Mouse (Mus musculus): ENCODE results near the gene Tjap1. TPM values are rescaled to one million over a fixed set of nuclear protein-coding genes. Genes with fewer than 3 reads are reported as not detected.

The Tjap1 gene
- polyA plus RNA-seq, 1 experiment from 2014 or later: 61.2 TPM

- no peak for DNase-seq (ENCODE audit: low spot score)
- Histone ChIP-seq H3K9me3 (replicated peaks) (no peaks in the 10 kb centered on the region), H3K4me3 (no peak overlapping the region), H3K36me3 (peaks cover 98% of the 10 kb centered on the region), H3K27me3 (ENCODE audit: low read depth, poor library complexity, severe bottlenecking) (no peaks in the 10 kb centered on the region), H3K4me1 (peaks cover 8% of the 10 kb centered on the region), H3K27ac (no peak overlapping the region)
- WGBS: 91% methylated on average over 13 of the region's 13 CpGs
These were observed 40.6 kb downstream of the Tjap1 start for GRCm38 (mm10) chr17:46242274-46242673.

DNA sequence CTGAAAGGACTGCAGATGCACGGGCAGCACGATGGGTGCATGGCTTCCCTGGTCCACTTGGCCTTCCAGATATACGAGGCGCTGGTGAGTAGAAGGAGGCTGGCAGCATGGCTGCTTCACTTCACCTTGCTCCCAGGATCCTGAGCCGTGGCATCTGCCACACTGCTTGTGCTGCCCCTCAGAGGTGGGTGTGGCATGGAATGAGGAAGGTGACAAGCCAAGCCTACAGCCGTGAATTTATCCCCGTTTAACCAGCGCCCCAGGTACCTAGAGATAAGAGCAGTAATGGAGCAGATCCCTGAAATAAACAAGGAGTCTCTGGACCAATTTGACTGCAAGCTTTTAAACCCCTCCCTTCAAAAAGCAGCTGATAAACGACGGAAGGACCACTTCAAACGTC, 41.4 kb downstream of the Tjap1 start:
- Histone ChIP-seq H3K4me1 (peaks cover under 1% of the 10 kb centered on the region; the same call in 1 of the 2 replicates), H3K4me3 (no peak overlapping the region), H3K36me3 (peaks cover 100% of the 10 kb centered on the region), H3K27ac (no peak overlapping the region), H3K27me3 (ENCODE audit: low read depth, poor library complexity, severe bottlenecking) (no peaks in the 10 kb centered on the region), H3K9me3 (replicated peaks) (no peaks in the 10 kb centered on the region)
- WGBS: 76% methylated on average over 11 of the region's 11 CpGs
- no peak for DNase-seq (ENCODE audit: low spot score)

- no peaks in the 10 kb centered on the region for H3K9me3 ChIP-seq (replicated peaks)
- H3K27ac ChIP-seq: no peak overlapping the region
- no peak overlapping the region for H3K4me3 ChIP-seq
- 92% methylated on average over 15 of the region's 15 CpGs for WGBS
- no peaks in the 10 kb centered on the region for H3K27me3 ChIP-seq (ENCODE audit: low read depth, poor library complexity, severe bottlenecking)
- no peak for DNase-seq (ENCODE audit: low spot score)
- H3K36me3 ChIP-seq: peaks cover 100% of the 10 kb centered on the region
- no peaks in the 10 kb centered on the region for H3K4me1 ChIP-seq
These were observed 43.2 kb downstream of the Tjap1 start for GRCm38 (mm10) chr17:46239516-46240114.

DNA sequence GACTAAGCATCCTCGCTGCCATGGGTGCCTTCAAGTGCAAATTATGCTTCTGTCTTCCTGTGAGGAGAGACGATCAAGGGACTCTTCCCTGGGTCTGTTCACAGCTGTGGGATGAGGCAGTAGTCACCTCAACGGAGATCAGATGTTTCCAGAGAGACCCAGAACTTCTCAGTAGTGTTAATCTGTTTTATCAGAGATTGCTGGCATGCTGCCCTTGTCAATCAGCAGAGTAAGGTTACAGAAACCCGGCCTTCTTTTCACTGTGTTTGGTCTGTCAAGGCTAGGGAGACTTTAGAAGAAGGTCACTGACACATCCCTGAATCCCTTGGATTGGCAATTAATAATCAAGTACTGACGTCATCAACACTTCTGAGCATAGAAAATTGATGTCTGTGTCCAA, 45.3 kb downstream of the Tjap1 start:
- Histone ChIP-seq H3K27ac (no peak overlapping the region), H3K9me3 (replicated peaks) (no peaks in the 10 kb centered on the region), H3K36me3 (peaks cover 100% of the 10 kb centered on the region), H3K4me1 (no peaks in the 10 kb centered on the region), H3K4me3 (no peak overlapping the region), H3K27me3 (ENCODE audit: low read depth, poor library complexity, severe bottlenecking) (no peaks in the 10 kb centered on the region)
- no peak for DNase-seq (ENCODE audit: low spot score)
- 84% methylated on average over 5 of the region's 5 CpGs for WGBS

DNA sequence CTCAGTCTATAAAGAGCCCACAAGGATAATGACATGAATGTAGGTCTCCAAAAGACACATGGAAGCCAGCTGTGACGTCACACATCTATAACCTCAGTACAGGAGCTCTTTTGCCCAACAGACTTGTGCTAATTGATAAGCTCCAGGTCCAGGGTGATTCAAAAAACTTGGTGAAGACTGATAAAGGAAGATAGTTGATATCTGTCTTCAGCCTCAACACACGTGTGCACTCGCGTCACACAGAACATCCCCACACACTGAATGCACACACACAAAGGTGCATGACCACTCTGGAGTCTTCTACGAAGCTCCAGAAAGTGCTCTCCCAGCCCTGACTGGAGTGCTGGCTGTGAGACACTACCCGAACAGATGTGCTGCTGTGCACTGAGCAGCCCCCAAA, 45.7 kb downstream of the Tjap1 start:
- no peaks in the 10 kb centered on the region for H3K4me1 ChIP-seq
- H3K27me3 ChIP-seq (ENCODE audit: low read depth, poor library complexity, severe bottlenecking): no peaks in the 10 kb centered on the region
- WGBS: 92% methylated on average over 6 of the region's 6 CpGs
- no peak overlapping the region for H3K27ac ChIP-seq
- H3K36me3 ChIP-seq: peaks cover 100% of the 10 kb centered on the region
- no peak for DNase-seq (ENCODE audit: low spot score)
- H3K9me3 ChIP-seq (replicated peaks): no peaks in the 10 kb centered on the region
- H3K4me3 ChIP-seq: no peak overlapping the region

DNA sequence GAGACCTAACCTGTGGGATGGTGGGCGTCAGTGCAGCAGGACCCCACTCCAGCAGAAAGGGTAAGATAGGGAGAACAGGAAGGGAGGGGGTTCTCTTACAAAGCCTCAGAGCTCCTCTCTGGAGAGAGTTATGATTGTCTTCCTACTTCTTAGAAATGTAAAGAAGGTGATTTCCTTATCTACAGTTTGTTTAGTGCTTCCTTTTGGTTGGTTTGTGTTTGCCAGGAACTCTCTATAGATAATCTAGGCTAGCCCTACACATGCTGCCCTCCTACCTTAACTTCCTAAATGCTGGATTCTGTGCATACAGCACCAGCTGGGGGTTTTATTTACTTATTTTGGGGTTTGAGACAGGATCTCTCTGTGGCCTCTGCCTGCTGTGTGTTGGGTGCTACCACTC, 46.8 kb downstream of the Tjap1 start:
- WGBS: 86% methylated on average over 1 of the region's 1 CpGs
- Histone ChIP-seq H3K36me3 (peaks cover 100% of the 10 kb centered on the region), H3K27me3 (ENCODE audit: low read depth, poor library complexity, severe bottlenecking) (no peaks in the 10 kb centered on the region), H3K27ac (no peak overlapping the region), H3K9me3 (replicated peaks) (no peaks in the 10 kb centered on the region), H3K4me3 (no peak overlapping the region), H3K4me1 (no peaks in the 10 kb centered on the region)
- no peak for DNase-seq (ENCODE audit: low spot score)

DNA sequence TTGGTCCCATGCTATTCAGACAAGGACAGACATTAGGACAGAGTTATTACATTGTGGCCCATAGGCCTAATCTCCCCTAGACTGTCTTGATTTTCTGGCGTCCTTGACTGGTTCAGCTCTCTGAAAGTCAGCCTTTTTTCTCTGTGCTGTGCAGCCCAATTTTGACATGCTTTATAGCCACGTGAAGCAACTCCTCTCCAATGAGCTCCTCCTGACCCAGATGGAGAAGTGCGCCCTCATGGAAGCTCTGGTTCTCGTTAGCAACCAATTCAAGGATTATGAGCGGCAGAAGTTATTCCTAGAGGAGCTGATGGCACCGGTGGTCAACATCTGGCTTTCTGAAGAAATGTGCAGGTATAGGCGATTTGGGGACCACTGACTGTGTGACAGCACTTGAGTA, 55.2 kb downstream of the Tjap1 start:
- H3K9me3 ChIP-seq (replicated peaks): no peaks in the 10 kb centered on the region
- H3K4me1 ChIP-seq: no peaks in the 10 kb centered on the region
- 51% methylated on average over 7 of the region's 7 CpGs for WGBS
- H3K27me3 ChIP-seq (ENCODE audit: low read depth, poor library complexity, severe bottlenecking): no peaks in the 10 kb centered on the region
- H3K27ac ChIP-seq: no peak overlapping the region
- H3K36me3 ChIP-seq: peaks cover 100% of the 10 kb centered on the region
- DNase-seq (ENCODE audit: low spot score): no peak
- H3K4me3 ChIP-seq: no peak overlapping the region

DNA sequence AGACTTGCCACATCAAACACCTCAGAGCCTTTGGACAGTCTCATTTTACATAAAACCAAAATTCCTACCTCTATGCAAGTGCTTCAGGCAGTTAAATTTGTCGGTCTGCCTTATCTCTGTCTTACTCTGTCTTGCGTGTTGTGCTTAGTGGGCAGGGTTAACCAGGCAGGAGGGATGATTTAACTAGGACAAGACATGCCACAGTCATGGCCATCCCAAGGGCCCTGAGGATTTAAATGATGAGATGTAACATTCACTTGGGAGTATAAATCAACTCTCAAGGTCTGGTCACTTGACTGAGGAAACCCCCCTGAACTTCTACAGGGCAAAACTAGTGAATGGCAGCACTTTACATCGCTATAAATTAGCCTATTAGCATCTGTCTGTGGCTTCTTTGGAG, 61.2 kb downstream of the Tjap1 start:
- H3K36me3 ChIP-seq: peaks cover 100% of the 10 kb centered on the region
- H3K4me1 ChIP-seq: no peaks in the 10 kb centered on the region
- no peaks in the 10 kb centered on the region for H3K9me3 ChIP-seq (replicated peaks)
- H3K27me3 ChIP-seq (ENCODE audit: low read depth, poor library complexity, severe bottlenecking): no peaks in the 10 kb centered on the region
- DNase-seq (ENCODE audit: low spot score): no peak
- H3K4me3 ChIP-seq: no peak overlapping the region
- H3K27ac ChIP-seq: no peak overlapping the region
- 89% methylated on average over 3 of the region's 3 CpGs for WGBS

DNA sequence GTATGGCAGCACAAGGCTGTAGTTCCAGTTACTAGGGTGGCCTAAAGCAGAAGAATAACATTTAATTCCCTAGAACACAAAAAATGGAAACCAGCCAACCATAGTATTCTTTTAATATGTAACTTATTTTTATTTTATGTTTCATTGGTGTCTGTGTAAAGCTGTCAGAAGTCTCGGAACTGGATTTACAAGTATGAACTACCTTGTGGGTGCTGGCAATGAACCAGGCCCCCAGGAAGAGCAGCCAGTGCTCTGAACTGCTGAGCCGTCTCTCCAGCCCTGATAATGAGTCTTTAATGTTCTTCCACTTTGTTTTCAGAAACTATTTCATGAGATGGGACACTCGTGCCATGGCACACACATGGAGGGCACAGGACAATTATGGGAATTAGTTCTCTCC, 72.3 kb downstream of the Tjap1 start:
- no peaks in the 10 kb centered on the region for H3K4me1 ChIP-seq
- no peak overlapping the region for H3K27ac ChIP-seq
- no peak for DNase-seq (ENCODE audit: low spot score)
- H3K36me3 ChIP-seq: peaks cover 100% of the 10 kb centered on the region
- H3K9me3 ChIP-seq (replicated peaks): no peaks in the 10 kb centered on the region
- 94% methylated on average over 3 of the region's 3 CpGs for WGBS
- no peaks in the 10 kb centered on the region for H3K27me3 ChIP-seq (ENCODE audit: low read depth, poor library complexity, severe bottlenecking)
- H3K4me3 ChIP-seq: no peak overlapping the region

MicroRNAs encoded within 50 kb of the gene (microRNA counts, 519-probe panel; counts per million panel counts)
- 684 counts per million, percentile 72 among the panel's probes with 10 or more counts for microRNA mmu-miR-693-3p
- microRNA mmu-miR-693-5p: 684 counts per million, percentile 72 among the panel's probes with 10 or more counts

Small RNA genes lying within 50 kb of the gene (microRNA-seq; reads per million reads assigned to microRNA genes)
- 0.88 reads per million for gene Mir693

Other genes with a start within 250 kb of the Tjap1 start
- gene Mrps18a, start 172.0 kb downstream of the Tjap1 start, polyA plus RNA-seq (2016; fragmentation: Nextera tagmentation; extraction: Ambion mirVana): 184 and 192 TPM in 2 replicates
- gene Rsph9, start 138.8 kb downstream of the Tjap1 start, polyA plus RNA-seq (2016; fragmentation: Nextera tagmentation; extraction: Ambion mirVana): 7.7 and 10.0 TPM in 2 replicates
- gene Mad2l1bp, start 129.5 kb downstream of the Tjap1 start, polyA plus RNA-seq (2016; fragmentation: Nextera tagmentation; extraction: Ambion mirVana): 37.7 and 39.2 TPM in 2 replicates
- gene Gtpbp2, start 122.0 kb downstream of the Tjap1 start, polyA plus RNA-seq (2016; fragmentation: Nextera tagmentation; extraction: Ambion mirVana): 31.8 and 40.6 TPM in 2 replicates
- 11.4 and 11.5 TPM in 2 replicates for gene Polh, start 80.4 kb downstream of the Tjap1 start, polyA plus RNA-seq (2016; fragmentation: Nextera tagmentation; extraction: Ambion mirVana)
- 72.7 and 78.5 TPM in 2 replicates for gene Xpo5, start 80.2 kb downstream of the Tjap1 start, polyA plus RNA-seq (2016; fragmentation: Nextera tagmentation; extraction: Ambion mirVana)
- 132 and 144 TPM in 2 replicates for gene Polr1c, start 35.0 kb downstream of the Tjap1 start, polyA plus RNA-seq (2016; fragmentation: Nextera tagmentation; extraction: Ambion mirVana)
- 73.0 and 81.9 TPM in 2 replicates for gene Yipf3, start 34.9 kb downstream of the Tjap1 start, polyA plus RNA-seq (2016; fragmentation: Nextera tagmentation; extraction: Ambion mirVana)
- 0.25 and 0.44 TPM in 2 replicates for gene Lrrc73, start 29.5 kb downstream of the Tjap1 start, polyA plus RNA-seq (2016; fragmentation: Nextera tagmentation; extraction: Ambion mirVana)
- gene Dlk2, start 14.4 kb upstream of the Tjap1 start, polyA plus RNA-seq (2016; fragmentation: Nextera tagmentation; extraction: Ambion mirVana): 0.65 and 1.3 TPM in 2 replicates
- gene Abcc10, start 45.3 kb upstream of the Tjap1 start, polyA plus RNA-seq (2016; fragmentation: Nextera tagmentation; extraction: Ambion mirVana): 4.5 and 5.7 TPM in 2 replicates
- gene Zfp318, start 100.7 kb upstream of the Tjap1 start, polyA plus RNA-seq (2016; fragmentation: Nextera tagmentation; extraction: Ambion mirVana): 7.9 and 9.4 TPM in 2 replicates
- gene Crip3, start 145.9 kb upstream of the Tjap1 start, polyA plus RNA-seq (2016; fragmentation: Nextera tagmentation; extraction: Ambion mirVana): 0.21 and 0.44 TPM in 2 replicates
- gene Slc22a7, start 155.4 kb upstream of the Tjap1 start, polyA plus RNA-seq (2016; fragmentation: Nextera tagmentation; extraction: Ambion mirVana): not detected in 2 replicates
- 0.09 and 0.34 TPM in 2 replicates for gene Ttbk1, start 204.6 kb upstream of the Tjap1 start, polyA plus RNA-seq (2016; fragmentation: Nextera tagmentation; extraction: Ambion mirVana)
- gene Dnph1, start 213.7 kb upstream of the Tjap1 start, polyA plus RNA-seq (2016; fragmentation: Nextera tagmentation; extraction: Ambion mirVana): 70.1 and 78.6 TPM in 2 replicates